In the genomic region with DNA sequence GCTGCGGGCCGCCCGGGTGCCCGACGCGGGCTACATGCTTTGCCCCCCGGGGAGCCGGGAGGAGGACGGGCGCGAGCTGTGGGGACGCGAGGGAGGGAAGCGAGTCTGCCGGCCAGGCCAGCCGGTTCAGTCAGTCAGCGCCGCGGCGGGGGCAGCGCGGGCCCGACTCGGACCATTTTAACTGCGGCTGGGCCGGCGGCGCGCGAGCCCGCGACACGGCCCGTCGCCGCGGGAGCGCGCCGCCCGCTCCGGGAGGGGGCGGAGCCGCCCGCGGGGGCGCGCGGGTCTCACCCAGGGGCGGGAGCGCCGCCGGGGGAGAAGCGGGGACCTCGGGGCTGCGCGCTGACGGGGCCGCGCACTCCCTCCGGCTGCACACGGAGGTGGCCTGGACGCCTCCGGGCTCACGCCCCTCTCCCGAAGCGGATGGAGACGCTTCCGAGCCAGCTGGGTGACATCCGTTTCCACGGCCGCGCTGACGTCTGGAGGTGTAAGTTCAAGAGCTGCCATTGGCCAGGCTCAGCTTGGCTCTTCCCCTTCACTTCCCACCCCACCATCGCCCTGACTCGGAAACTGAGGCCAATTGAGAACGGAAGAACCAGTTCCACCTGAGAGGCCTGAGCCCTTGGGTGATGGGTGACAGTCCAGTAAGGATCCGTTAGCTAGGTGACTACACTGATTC, we compare ENCODE assay signal across 8 mouse cellular contexts. TPM values are rescaled to one million over a fixed set of nuclear protein-coding genes. Genes with fewer than 3 reads are reported as not detected.
DNase-seq lines count a peak whose midpoint lies in the region.

No protein-coding gene starts in this region.

- H3K36me3 ChIP-seq in megakaryocyte, embryonic 14.5 days (replicated peaks; ENCODE audit: low read length): peaks cover 6% of the 10 kb centered on the region

- peak; percentile 77 for DNase-seq in adipocyte (ENCODE audit: low spot score)
- DNase-seq in embryo, embryonic 10 days (ENCODE audit: low spot score): peak; percentile 91
- peak; percentile 84 for DNase-seq in gastrocnemius, postnatal 14 days
- peak; percentile 94 for DNase-seq in induced T-regulatory cell, adult 2 months (ENCODE audit: low read depth)
- peak; percentile 77 to 83 for DNase-seq in left cerebral cortex, adult 9 months (ENCODE audit: low spot score in 2 of 2)
- peak; percentile 83 to 89 for DNase-seq in right cerebral cortex, adult 2 months (ENCODE audit: low spot score in 2 of 2)
- DNase-seq in urinary bladder, postnatal 10 days (ENCODE audit: low spot score): peak; percentile 29

- H3K27me3 ChIP-seq in megakaryocyte, embryonic 14.5 days (replicated peaks): no peaks in the 10 kb centered on the region

- no peaks in the 10 kb centered on the region for H3K9me3 ChIP-seq in megakaryocyte, embryonic 14.5 days

- peak overlapping the region; percentile 95 for H3K4me3 ChIP-seq in megakaryocyte, embryonic 14.5 days (replicated peaks)

- H3K4me1 ChIP-seq in megakaryocyte, embryonic 14.5 days: peaks cover 43% of the 10 kb centered on the region

- intact Hi-C loops in gastrocnemius, postnatal 14 days (cut with DNase I; ENCODE audit: low total_unique reads): no loop called here

RNA-seq across cellular contexts. Expression of a gene that starts 0.5 kb away (rescaled TPM):
- total RNA-seq in gastrocnemius, postnatal 14 days (2021): 10 to 100 TPM; 27.1 to 28.1 TPM
- polyA plus RNA-seq in megakaryocyte, embryonic 14.5 days (2012; ENCODE audit: insufficient read depth, low replicate concordance): 9.0 and 12.7 TPM in 2 replicates

Comparison
In these comparisons a context has a peak if more than half of its experiments do, and no peak if none do; other contexts are left out.
1. Peak in every context shown above with its lines: DNase-seq and H3K4me3 ChIP-seq.
2. DNase-seq: peak in every context shown above with its lines; median percentile 94 in induced T-regulatory cell, adult 2 months; 91 in embryo, embryonic 10 days; 86 in right cerebral cortex, adult 2 months; 84 in gastrocnemius, postnatal 14 days; 80 in left cerebral cortex, adult 9 months; 77 in adipocyte; 29 in urinary bladder, postnatal 10 days.